Mouse (Mus musculus): ENCODE measurements around the gene Rnf130. TPM values are rescaled to one million over a fixed set of nuclear protein-coding genes. Genes with fewer than 3 reads are reported as not detected.

Gene Rnf130
- polyA plus RNA-seq, 1 experiment from 2014 or later, result 68.2 TPM

DNA sequence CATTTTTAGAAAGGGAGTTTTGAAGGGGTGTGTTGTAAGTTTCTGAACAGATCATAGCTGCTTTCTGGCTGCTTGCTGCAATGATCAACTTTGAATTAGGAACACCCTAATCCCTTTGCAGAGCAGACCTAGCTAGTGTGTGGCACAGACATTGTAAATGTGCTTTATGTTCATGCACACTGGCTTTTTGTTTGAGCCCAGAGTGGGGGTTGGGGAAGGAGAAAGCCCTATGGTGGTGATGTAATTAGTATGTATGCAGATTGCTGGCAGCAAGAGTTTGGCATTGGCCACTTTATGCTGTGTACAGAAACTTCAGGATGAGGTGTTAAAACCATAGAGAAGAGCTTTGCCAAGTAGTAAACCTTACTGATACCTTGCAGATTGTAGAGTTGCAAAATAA lies 3.3 kb downstream of the Rnf130 start:
- no peaks in the 10 kb centered on the region for H3K9me3 ChIP-seq
- no peak overlapping the region for H3K4me3 ChIP-seq
- no peak for ATAC-seq (replicated peaks)
- H3K9ac ChIP-seq, result no peak overlapping the region
- no peaks in the 10 kb centered on the region for H3K27me3 ChIP-seq (replicated peaks)
- no peaks in the 10 kb centered on the region for H3K36me3 ChIP-seq (replicated peaks)
- peaks cover 42% of the 10 kb centered on the region for H3K4me1 ChIP-seq
- no peak overlapping the region for H3K27ac ChIP-seq
- peak overlapping the region; percentile 57 for H3K4me2 ChIP-seq

DNA sequence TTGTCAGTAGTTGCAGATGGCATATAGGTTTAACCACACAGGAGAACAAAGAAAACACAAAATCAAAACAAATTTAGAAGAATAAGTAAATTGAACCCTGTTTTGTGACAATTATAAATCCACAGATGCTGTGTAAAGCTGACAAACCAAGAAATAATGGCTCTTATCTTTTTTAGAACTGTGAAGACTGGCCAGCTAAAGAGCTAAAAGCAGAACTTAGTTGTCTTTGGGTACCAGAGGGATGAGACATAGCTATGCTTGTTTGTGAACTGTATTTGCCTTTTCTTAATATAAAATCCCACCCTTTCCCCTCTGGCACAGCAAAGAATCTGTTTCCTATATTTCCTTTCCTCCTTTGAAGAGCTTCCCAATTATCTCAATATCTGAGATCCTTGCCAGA lies 9.0 kb downstream of the Rnf130 start:
- Histone ChIP-seq H3K36me3 (replicated peaks) (no peaks in the 10 kb centered on the region), H3K27ac (no peak overlapping the region), H3K9ac (no peak overlapping the region), H3K9me3 (no peaks in the 10 kb centered on the region), H3K27me3 (replicated peaks) (no peaks in the 10 kb centered on the region), H3K4me1 (peaks cover 9% of the 10 kb centered on the region), H3K4me3 (no peak overlapping the region), H3K4me2 (no peak overlapping the region)
- no peak for ATAC-seq (replicated peaks)

DNA sequence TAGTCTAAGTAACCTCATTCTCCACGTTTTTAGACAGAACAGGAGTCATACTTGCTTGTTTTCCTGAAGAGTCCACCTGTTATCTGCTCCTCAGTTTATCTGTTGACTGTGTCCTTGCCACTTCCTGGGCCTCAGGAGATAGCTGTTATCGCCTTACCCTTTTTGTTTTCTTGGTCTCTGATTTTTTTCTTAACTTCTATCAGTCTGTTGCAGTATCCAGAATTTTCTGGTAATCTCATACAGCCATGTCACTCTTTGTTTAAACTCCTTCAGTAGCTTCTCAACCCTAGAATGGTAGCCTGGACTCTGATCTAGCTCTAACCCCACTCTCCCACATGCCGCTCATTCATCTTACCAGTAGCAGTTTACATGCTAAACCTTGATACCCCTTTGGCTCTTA lies 10.6 kb downstream of the Rnf130 start:
- WGBS, result 89% methylated on average over 3 of the region's 3 CpGs
- Histone ChIP-seq H3K4me3 (no peak overlapping the region), H3K27ac (no peak overlapping the region), H3K9ac (no peak overlapping the region), H3K9me3 (no peaks in the 10 kb centered on the region), H3K36me3 (replicated peaks) (no peaks in the 10 kb centered on the region), H3K4me2 (no peak overlapping the region), H3K4me1 (peaks cover 5% of the 10 kb centered on the region), H3K27me3 (replicated peaks) (no peaks in the 10 kb centered on the region)
- ATAC-seq (replicated peaks), result no peak

DNA sequence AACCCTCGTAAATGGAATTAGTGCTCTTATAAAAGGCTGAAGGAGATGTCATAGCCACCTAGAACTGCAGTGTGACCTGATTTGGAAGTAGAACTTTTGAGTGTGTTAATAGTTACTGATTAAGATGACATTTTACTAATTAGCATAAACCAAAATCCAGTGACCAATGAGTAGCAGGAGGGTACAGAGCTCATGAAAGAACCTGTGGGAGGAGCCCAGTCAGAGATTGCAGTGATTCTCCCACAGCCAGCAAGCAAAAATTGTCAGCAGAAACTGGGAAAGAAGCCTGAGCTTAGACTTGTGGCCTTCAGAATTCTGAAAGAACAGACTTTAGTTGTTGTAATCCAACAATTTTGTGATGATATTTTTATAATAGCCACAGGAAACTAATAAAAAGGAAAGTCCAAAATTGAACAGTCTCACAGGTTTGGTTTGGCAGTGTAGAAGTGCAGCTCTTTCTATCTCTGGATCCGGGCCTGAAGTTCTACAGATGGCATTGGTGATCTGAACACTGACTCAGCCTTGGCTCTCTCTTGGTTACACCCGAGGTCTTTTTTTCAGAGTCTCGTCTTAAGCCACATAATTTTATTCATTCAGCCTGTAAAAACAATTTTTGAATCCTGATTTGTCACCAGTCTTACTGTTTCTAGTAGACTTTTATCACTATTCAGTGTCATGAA lies 11.8 kb downstream of the Rnf130 start:
- Histone ChIP-seq H3K4me1 (no peaks in the 10 kb centered on the region; the same call in 1 of the 2 replicates), H3K9me3 (no peaks in the 10 kb centered on the region), H3K4me2 (no peak overlapping the region), H3K9ac (no peak overlapping the region), H3K36me3 (replicated peaks) (no peaks in the 10 kb centered on the region), H3K27me3 (replicated peaks) (no peaks in the 10 kb centered on the region), H3K27ac (no peak overlapping the region), H3K4me3 (no peak overlapping the region)
- WGBS, result 88% methylated on average over 4 of the region's 4 CpGs
- ATAC-seq (replicated peaks), result no peak

DNA sequence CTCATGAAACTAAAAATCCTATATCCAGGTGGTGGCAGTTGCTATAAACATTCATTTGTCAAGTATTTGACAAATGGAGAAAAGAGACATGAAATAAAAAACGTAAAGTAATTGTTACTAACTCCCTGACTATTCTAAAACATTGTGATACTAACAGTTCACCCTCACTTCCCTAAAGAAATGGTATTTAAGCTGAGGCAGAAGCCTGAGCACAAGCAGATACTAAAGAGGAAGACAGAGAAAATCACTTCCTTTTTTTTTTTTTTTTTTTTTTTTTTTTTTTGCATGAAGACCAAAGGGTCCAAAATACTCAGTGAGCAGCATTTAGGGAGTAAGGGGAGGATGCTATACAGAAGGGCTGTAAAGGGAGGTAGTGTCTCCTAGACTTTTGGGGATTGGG lies 13.6 kb downstream of the Rnf130 start:
- Histone ChIP-seq H3K4me1 (no peaks in the 10 kb centered on the region), H3K27me3 (replicated peaks) (no peaks in the 10 kb centered on the region)
- ATAC-seq (replicated peaks), result no peak

DNA sequence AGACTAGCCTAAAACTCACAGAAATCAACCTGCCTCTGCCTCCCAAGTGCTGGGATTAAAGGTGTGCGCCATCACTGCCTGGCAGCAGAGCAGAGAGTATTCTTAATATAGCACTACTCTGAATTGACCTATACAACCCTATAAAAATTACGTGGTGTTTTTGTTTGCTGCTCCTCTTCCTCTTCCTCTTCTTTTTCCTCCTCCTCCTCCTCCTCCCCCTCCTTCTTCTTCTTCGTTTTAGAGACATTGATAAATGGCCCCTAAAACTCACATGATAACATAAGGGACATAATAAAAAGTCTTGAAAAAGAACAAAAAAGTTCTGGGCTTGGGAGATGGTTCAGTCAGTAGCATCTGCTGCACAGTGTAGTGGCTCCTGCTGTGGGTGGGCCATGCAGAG lies 16.0 kb downstream of the Rnf130 start:
- ATAC-seq (replicated peaks), result no peak
- Histone ChIP-seq H3K4me3 (no peak overlapping the region), H3K9me3 (no peaks in the 10 kb centered on the region), H3K4me1 (peaks cover 4% of the 10 kb centered on the region; the same call in 1 of the 2 replicates), H3K9ac (no peak overlapping the region), H3K27ac (no peak overlapping the region), H3K36me3 (replicated peaks) (no peaks in the 10 kb centered on the region), H3K4me2 (no peak overlapping the region), H3K27me3 (replicated peaks) (no peaks in the 10 kb centered on the region)
- WGBS, result 88% methylated on average over 3 of the region's 3 CpGs

More for the DNA sequence above, 13.6 kb downstream of the Rnf130 start:
- no peaks in the 10 kb centered on the region for H3K9me3 ChIP-seq
- WGBS, result 96% methylated on average over 1 of the region's 1 CpGs
- H3K27ac ChIP-seq, result no peak overlapping the region
- no peaks in the 10 kb centered on the region for H3K36me3 ChIP-seq (replicated peaks)
- no peak overlapping the region for H3K9ac ChIP-seq
- H3K4me2 ChIP-seq, result no peak overlapping the region
- H3K4me3 ChIP-seq, result no peak overlapping the region

DNA sequence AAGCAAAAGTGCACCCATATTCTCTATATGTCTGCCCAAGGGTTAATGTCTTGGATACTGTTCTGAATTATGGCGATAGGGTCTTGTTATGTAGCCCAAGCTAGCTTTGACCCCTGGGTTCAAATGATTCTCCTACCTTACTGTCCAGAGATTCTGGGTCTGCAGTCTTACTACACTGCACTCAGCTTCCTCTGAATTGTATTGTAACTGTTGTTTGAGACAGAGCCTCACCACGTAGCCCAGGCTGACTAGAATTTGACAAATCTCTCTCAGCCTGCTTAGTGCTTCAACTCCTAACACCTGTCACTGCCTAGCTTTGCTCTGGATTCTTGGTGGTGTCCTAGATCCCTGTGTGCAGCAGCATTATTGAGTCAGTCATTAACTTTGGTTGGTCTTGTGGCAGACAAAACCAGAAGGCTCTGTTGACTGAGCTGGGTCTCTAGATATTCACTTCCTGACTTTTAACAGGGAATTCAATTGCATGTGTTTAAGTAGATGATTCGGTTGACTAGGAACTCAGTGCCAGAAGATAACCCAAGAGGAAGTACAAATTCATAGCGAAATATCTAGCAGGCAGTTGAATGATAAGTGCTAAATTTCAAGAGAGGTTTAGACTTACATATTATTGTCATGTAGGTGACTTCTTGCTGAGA lies 17.3 kb downstream of the Rnf130 start:
- Histone ChIP-seq H3K4me1 (peaks cover 4% of the 10 kb centered on the region; the same call in 1 of the 2 replicates), H3K9ac (no peak overlapping the region), H3K4me2 (no peak overlapping the region), H3K27me3 (replicated peaks) (no peaks in the 10 kb centered on the region), H3K9me3 (no peaks in the 10 kb centered on the region), H3K27ac (no peak overlapping the region), H3K36me3 (replicated peaks) (no peaks in the 10 kb centered on the region), H3K4me3 (no peak overlapping the region)
- no peak for ATAC-seq (replicated peaks)
- WGBS, result 91% methylated on average over 4 of the region's 4 CpGs

DNA sequence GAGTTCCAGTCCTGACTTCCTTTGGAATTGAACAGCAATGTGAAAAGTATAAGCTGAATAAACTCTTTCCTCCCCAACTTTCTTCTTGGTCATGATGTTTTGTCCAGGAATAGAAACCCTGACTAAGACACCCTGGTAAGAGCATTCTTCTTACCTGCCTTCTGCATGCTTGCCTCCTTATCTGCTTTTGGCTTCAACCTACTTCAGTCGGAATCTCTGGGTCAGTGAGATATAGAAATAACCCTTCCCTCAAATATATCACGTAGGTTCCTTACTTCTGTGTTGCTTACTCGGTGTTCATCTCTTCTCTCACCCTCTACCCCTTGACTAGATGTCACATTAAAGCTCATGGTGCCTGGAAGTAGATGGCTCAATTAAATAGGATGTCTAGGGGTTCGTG lies 19.3 kb downstream of the Rnf130 start:
- Histone ChIP-seq H3K9ac (no peak overlapping the region), H3K27ac (no peak overlapping the region), H3K9me3 (no peaks in the 10 kb centered on the region), H3K4me3 (no peak overlapping the region), H3K4me2 (no peak overlapping the region), H3K4me1 (peaks cover 7% of the 10 kb centered on the region; the same call in 1 of the 2 replicates), H3K27me3 (replicated peaks) (no peaks in the 10 kb centered on the region), H3K36me3 (replicated peaks) (no peaks in the 10 kb centered on the region)
- ATAC-seq (replicated peaks), result no peak
- 92% methylated on average over 4 of the region's 4 CpGs for WGBS

DNA sequence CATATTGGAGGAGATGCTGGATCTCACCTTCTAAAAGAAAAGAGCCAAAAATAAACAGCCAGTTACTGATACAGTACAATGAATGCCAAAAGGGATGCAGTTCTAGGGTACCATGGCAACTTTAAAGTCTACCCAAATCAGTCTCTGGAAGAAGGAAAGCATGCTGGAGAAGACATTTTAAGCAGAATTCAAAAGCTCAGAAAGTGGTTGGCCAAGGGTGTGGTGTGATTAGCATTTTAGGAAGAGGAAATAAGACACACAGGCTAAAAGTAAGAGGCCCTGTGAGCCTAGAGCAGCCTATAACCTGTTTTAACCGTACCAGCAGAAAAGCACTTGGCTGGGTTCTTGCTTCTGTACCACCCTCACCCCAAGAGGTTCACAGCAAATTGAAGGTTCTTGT lies 22.5 kb downstream of the Rnf130 start:
- H3K9ac ChIP-seq, result no peak overlapping the region
- ATAC-seq (replicated peaks), result no peak
- H3K4me3 ChIP-seq, result no peak overlapping the region
- no peaks in the 10 kb centered on the region for H3K9me3 ChIP-seq
- peaks cover 7% of the 10 kb centered on the region for H3K4me1 ChIP-seq
- H3K36me3 ChIP-seq (replicated peaks), result no peaks in the 10 kb centered on the region
- WGBS, result 88% methylated on average over 1 of the region's 1 CpGs
- no peak overlapping the region for H3K4me2 ChIP-seq
- no peak overlapping the region for H3K27ac ChIP-seq
- H3K27me3 ChIP-seq (replicated peaks), result no peaks in the 10 kb centered on the region

DNA sequence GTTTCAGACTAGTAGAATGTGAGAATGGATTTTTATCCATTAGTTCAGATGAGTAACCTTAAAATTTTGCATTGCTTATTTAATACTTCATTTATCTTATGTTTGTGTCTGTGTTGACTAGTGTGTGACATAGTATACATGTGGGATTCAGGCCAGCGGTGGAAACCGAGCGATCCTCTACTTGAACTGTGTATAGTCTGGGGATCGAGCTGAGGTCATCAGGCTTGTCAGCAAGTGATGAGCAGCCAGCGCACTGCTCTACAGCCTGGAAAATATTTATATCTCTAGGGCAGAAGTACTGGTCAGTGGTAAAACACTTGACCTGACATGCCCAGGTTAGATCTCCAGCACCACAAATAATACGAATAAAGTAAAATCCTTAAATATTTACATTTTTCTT lies 23.0 kb downstream of the Rnf130 start:
- no peak for ATAC-seq (replicated peaks)
- Histone ChIP-seq H3K4me2 (no peak overlapping the region), H3K4me3 (no peak overlapping the region), H3K4me1 (peaks cover 7% of the 10 kb centered on the region), H3K9ac (no peak overlapping the region), H3K36me3 (replicated peaks) (no peaks in the 10 kb centered on the region), H3K9me3 (no peaks in the 10 kb centered on the region), H3K27ac (no peak overlapping the region), H3K27me3 (replicated peaks) (no peaks in the 10 kb centered on the region)
- WGBS, result 86% methylated on average over 6 of the region's 6 CpGs

DNA sequence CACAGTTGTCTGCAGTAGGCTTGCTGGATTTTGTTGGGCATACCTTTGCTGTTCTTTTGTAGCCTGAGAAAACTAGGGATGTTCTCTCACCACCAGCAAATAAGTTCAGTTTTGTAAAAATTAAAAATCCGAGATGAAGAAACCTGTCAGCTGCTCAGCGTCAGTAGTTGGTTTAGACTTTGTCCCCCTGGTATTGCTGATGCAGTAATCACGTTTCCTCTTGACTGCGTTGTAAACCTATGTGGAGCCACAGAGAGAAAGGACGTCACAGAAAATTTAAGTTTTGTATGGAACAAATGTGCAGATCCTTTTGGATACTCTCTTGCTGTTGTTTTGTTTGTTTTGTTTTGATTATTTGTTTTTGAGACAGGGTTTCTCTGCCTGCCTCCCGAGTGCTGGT lies 25.2 kb downstream of the Rnf130 start:
- 79% methylated on average over 6 of the region's 6 CpGs for WGBS
- no peak overlapping the region for H3K27ac ChIP-seq
- no peak overlapping the region for H3K4me2 ChIP-seq
- no peaks in the 10 kb centered on the region for H3K27me3 ChIP-seq (replicated peaks)
- no peak overlapping the region for H3K9ac ChIP-seq
- no peaks in the 10 kb centered on the region for H3K9me3 ChIP-seq
- H3K4me1 ChIP-seq, result peaks cover 3% of the 10 kb centered on the region
- no peak overlapping the region for H3K4me3 ChIP-seq
- ATAC-seq (replicated peaks), result no peak
- H3K36me3 ChIP-seq (replicated peaks), result 0 out of 2 replicates have a peak, but pooled peaks cover 3% of the 10 kb centered on the region

DNA sequence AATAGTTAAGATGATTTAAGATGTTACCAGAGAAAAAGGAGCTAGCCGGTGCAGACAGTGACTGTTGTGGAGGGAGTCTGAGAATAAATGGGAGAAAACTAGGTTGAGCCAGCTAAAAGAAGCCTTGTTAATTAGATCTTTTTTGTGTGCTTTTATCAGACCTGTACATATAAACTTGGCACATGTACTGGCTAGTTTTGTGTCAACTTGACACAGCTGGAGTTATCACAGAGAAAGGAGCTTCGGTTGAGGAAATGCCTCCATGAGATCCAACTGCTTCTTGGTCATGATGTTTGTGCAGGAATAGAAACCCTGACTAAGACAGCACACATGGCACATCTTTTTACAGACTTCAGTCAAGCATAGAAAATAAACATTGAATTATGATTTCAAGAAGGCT lies 32.6 kb downstream of the Rnf130 start:
- no peak for ATAC-seq (replicated peaks)
- 0 out of 2 replicates have a peak, but pooled peaks cover 3% of the 10 kb centered on the region for H3K36me3 ChIP-seq (replicated peaks)
- H3K27me3 ChIP-seq (replicated peaks), result no peaks in the 10 kb centered on the region
- no peak overlapping the region for H3K4me3 ChIP-seq
- H3K9ac ChIP-seq, result no peak overlapping the region
- no peaks in the 10 kb centered on the region for H3K4me1 ChIP-seq
- H3K4me2 ChIP-seq, result no peak overlapping the region
- 82% methylated on average over 2 of the region's 2 CpGs for WGBS
- no peaks in the 10 kb centered on the region for H3K9me3 ChIP-seq
- H3K27ac ChIP-seq, result no peak overlapping the region

DNA sequence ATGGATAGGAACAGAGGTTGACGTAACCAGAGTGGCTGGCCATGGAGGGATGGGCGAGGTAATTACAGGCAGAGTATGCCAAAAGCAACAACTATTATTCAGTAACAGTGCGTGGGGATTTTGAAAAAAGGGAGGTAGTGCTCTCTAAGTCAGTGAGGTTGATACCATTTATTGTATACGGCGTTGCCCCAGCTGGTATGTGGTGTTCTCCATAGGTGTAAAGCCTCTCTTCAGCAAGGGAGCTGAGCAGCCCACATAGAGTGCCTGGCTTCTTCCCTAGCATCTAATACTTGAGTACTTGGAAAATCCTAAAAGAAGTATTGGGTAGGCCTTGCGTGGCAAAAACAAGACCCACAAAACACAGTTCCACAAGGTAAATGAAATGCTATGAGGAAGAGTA lies 33.1 kb downstream of the Rnf130 start:
- Histone ChIP-seq H3K36me3 (replicated peaks) (0 out of 2 replicates have a peak, but pooled peaks cover 3% of the 10 kb centered on the region), H3K9me3 (no peaks in the 10 kb centered on the region), H3K4me3 (no peak overlapping the region), H3K27me3 (replicated peaks) (no peaks in the 10 kb centered on the region), H3K9ac (no peak overlapping the region), H3K4me1 (no peaks in the 10 kb centered on the region), H3K27ac (no peak overlapping the region), H3K4me2 (no peak overlapping the region)
- WGBS, result 91% methylated on average over 6 of the region's 6 CpGs
- ATAC-seq (replicated peaks), result no peak
